Mouse (Mus musculus) thymus, postnatal 0 days (tissue): ENCODE measurements around the gene Eif4a2. TPM values are rescaled to one million over a fixed set of nuclear protein-coding genes. Genes with fewer than 3 reads are reported as not detected.

ENCODE experiments used
- DNase-seq: peaks from one replicate; pipeline ENCODE4 v3.0.0-alpha.2; 2015; ENCODE audit warnings: low spot score
- microRNA-seq: library from miRNA; unstranded; fragments of <30 nt; microRNA quantifications from one replicate; pipeline ENCODE4, GENCODE M21; 2016; ENCODE audit warnings: borderline number of aligned reads
- polyA plus RNA-seq: library from polyadenylated mRNA; unstranded; fragments of >200 nt; fragmentation: Nextera tagmentation; extraction: Ambion mirVana; gene quantifications from 2 replicates; pipeline ENCODE4 v1.2.1, GENCODE M21; 2015

Gene Eif4a2
- polyA plus RNA-seq, 1 experiment from 2014 or later = 142 TPM

- DNase-seq = no peak
Observed at GRCm38 (mm10) chr16:23136406-23136970, 29.2 kb downstream of the Eif4a2 start.

- no peak for DNase-seq
Observed at GRCm38 (mm10) chr16:23140911-23141310, 33.7 kb downstream of the Eif4a2 start.

GRCm38 (mm10) chr16:23144326-23144725, 37.1 kb downstream of the Eif4a2 start:
- DNase-seq = peak; percentile 64

DNA sequence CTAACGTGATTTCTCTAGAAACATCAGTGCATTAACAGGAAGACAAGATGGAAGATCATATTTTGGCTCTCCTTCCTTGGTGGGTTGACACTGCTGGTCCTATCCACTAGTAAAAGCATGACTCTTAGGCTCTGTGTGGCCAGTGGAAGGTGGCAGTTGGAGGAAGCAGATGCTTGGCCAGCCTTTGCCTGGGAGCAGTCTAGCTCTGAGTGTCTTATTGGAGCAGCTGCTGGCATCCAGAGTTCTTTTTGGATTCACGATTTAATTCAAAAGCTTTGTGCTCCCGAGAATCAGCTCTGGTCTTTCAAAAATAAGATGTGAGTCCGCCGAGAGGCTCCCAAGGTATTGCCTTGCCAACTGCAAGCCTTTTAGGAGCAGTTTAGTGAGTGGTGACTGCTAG, 38.0 kb downstream of the Eif4a2 start:
- DNase-seq = no peak

DNA sequence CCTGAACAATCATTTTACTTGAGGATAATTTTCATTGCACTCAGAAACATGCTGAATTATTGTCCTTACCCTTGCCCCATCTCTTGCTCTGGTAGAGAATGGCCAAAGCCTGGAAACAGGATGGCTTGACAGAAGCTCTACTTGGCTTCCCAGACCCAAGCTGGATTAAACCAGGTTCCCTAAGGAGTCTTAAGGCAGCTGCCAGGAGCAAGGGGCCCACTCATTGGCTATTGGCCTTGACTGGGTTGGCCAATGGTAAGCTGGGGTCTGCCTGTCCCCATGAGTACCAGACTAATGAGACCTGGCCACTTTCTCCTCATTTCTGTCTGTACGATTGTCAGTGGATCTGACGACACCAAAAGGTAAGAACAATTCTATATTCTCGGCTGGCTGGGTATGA, 39.0 kb downstream of the Eif4a2 start, which contains the start of gene Adipoq:
Gene Adipoq (plus strand): TSS at position 257 of the 400 bp plus-strand sequence.
- DNase-seq = no peak

GRCm38 (mm10) chr16:23148936-23149335, 41.7 kb downstream of the Eif4a2 start:
- no peak for DNase-seq

DNA sequence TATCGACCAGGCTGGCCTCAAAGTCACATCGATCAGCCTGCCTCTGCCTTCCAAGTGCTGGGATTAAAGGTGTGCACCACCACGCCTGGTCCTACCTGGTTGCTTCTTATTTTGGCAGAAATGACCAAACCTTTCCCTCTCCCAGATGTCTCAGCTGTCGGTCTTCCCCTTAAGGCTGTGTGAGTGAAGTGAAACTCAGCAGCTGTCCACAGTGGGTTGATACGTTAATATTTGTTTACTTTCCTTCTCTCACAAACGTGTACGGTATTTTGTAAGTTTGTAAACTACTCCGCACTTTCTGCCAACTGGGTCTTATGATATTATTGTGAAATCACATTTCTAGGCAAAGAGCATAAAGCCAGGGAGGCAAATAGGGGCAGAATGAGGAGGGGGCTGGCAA, 42.2 kb downstream of the Eif4a2 start:
- no peak for DNase-seq

- peak; percentile 59 for DNase-seq
Observed at GRCm38 (mm10) chr16:23151423-23151822, 44.2 kb downstream of the Eif4a2 start.

DNA sequence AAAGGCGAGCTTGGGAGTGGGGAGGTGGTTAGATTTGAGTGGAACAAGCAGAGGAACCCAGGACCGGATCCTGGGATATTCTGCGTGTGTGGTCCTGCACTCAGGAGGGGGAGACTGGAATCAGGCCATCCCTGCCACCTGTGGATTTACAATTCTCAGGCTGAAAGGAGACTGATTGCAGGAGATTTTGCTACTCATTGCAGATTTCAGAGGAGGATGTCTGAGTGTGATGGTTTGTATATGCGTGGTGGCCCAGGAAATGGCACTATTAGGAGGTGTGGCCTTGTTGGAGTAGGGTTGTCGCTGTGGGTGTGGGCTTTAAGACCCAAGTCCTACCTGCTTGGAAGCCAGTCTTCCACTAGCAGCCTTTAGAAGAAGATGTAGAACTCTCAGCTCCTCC, 47.0 kb downstream of the Eif4a2 start:
- DNase-seq = no peak

GRCm38 (mm10) chr16:23157013-23157412, 49.8 kb downstream of the Eif4a2 start:
- DNase-seq = no peak

- DNase-seq = no peak
Observed at GRCm38 (mm10) chr16:23158292-23158691, 51.0 kb downstream of the Eif4a2 start.

DNA sequence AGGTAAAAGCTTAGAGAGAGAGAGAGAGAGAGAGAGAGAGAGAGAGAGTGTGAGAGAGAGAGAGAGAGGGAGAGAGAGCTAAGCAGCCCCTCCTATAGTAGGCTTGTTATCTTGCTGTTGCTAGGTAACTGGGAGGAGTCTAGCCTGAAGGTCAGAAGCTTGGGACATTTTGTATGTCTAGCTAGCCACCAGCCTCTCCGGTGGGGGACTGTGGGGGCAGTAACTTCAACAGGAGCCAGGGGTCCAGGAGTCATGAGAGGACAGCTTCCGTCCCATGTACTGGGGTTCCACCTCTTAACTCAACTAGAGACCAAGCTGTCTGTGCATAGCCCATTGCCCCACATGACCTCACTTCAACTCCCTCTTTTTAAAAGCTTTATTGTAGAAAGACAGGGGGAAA, 51.7 kb downstream of the Eif4a2 start:
- DNase-seq = no peak

- DNase-seq = no peak
Observed at GRCm38 (mm10) chr16:23159749-23160148, 52.5 kb downstream of the Eif4a2 start.

GRCm38 (mm10) chr16:23162116-23162515, 54.9 kb downstream of the Eif4a2 start:
- DNase-seq = no peak

Small RNA genes within 50 kb of the gene (microRNA-seq; reads per million reads assigned to microRNA genes)
- gene Gm49346 = not detected

Other genes starting within 250 kb of the Eif4a2 start
- gene Tbccd1, start 249.8 kb upstream of the Eif4a2 start, polyA plus RNA-seq = 21.1 and 21.8 TPM in 2 replicates
- 93.9 and 101 TPM in 2 replicates for gene Dnajb11, start 249.6 kb upstream of the Eif4a2 start, polyA plus RNA-seq
- gene Ahsg, start 216.2 kb upstream of the Eif4a2 start, polyA plus RNA-seq = 0.55 TPM in 1 of 2 replicates, not detected in the other
- gene Fetub, start 189.1 kb upstream of the Eif4a2 start, polyA plus RNA-seq = 1.4 and 1.5 TPM in 2 replicates
- gene Hrg, start 156.4 kb upstream of the Eif4a2 start, polyA plus RNA-seq = not detected in 2 replicates
- 0.35 and 0.55 TPM in 2 replicates for gene Kng2, start 78.0 kb upstream of the Eif4a2 start, polyA plus RNA-seq
- 0.17 and 0.76 TPM in 2 replicates for gene Kng1, start 49.6 kb upstream of the Eif4a2 start, polyA plus RNA-seq
- 158 and 177 TPM in 2 replicates for gene Rfc4, start 20.3 kb downstream of the Eif4a2 start, polyA plus RNA-seq
- gene Adipoq, start 39.1 kb downstream of the Eif4a2 start, polyA plus RNA-seq = 0.69 and 4.6 TPM in 2 replicates
- 37.9 and 42.2 TPM in 2 replicates for gene St6gal1, start 117.3 kb downstream of the Eif4a2 start, polyA plus RNA-seq